Mouse (Mus musculus) gastrocnemius, postnatal 14 days (tissue): ENCODE measurements around the gene Fgfr2. TPM values are rescaled to one million over a fixed set of nuclear protein-coding genes. Genes with fewer than 3 reads are reported as not detected.

ENCODE experiments used
- DNase-seq: peaks from one replicate; pipeline ENCODE4 v3.0.0; 2021; ENCODE audit warnings: mixed read lengths
- intact Hi-C: fragments of 180-260 bp; cut with DNase I; formaldehyde crosslinking; loops from one replicate; pipeline ENCODE4 v1.15.1; 2025; ENCODE audit warnings: low total_unique reads
- total RNA-seq, 2 experiments: library from RNA; stranded (reverse); gene quantifications; 2 replicates each; pipeline ENCODE4 v1.2.3; 2021

The Fgfr2 gene
- total RNA-seq, 2 experiments from 2014 or later = 1.2 to 1.8 TPM

GRCm38 (mm10) chr7:131651921-131652694, 1471.0 kb downstream of the Fgfr2 start:
- intact Hi-C loops = no loop called here
- DNase-seq = no peak

GRCm38 (mm10) chr7:131650277-131650676, 1472.9 kb downstream of the Fgfr2 start:
- intact Hi-C loops = no loop called here
- DNase-seq = no peak

- no peak for DNase-seq
- intact Hi-C loops = no loop called here
These were observed 1474.9 kb downstream of the Fgfr2 start for GRCm38 (mm10) chr7:131648276-131648675.

GRCm38 (mm10) chr7:131647583-131647982, 1475.6 kb downstream of the Fgfr2 start:
- intact Hi-C loops = no loop called here
- no peak for DNase-seq

- intact Hi-C loops = no loop called here
- DNase-seq = no peak
These were observed 1478.6 kb downstream of the Fgfr2 start for GRCm38 (mm10) chr7:131644586-131644985.

GRCm38 (mm10) chr7:131644051-131644450, 1479.1 kb downstream of the Fgfr2 start:
- intact Hi-C loops = no loop called here
- no peak for DNase-seq

GRCm38 (mm10) chr7:131643341-131643840, 1479.8 kb downstream of the Fgfr2 start:
- intact Hi-C loops = no loop called here

GRCm38 (mm10) chr7:131629562-131629961, 1493.6 kb downstream of the Fgfr2 start:
- intact Hi-C loops = no loop called here
- DNase-seq = no peak

More at GRCm38 (mm10) chr7:131643341-131643840, 1479.8 kb downstream of the Fgfr2 start:
- DNase-seq = no peak

- intact Hi-C loops = no loop called here
- DNase-seq = no peak
These were observed 1494.2 kb downstream of the Fgfr2 start for GRCm38 (mm10) chr7:131628846-131629391.

- DNase-seq = no peak
- intact Hi-C loops = no loop called here
These were observed 1494.8 kb downstream of the Fgfr2 start for GRCm38 (mm10) chr7:131628356-131628755.

GRCm38 (mm10) chr7:131609677-131610076, 1513.5 kb downstream of the Fgfr2 start:
- intact Hi-C loops = no loop called here

GRCm38 (mm10) chr7:131608049-131608448, 1515.1 kb downstream of the Fgfr2 start:
- intact Hi-C loops = no loop called here

More at GRCm38 (mm10) chr7:131609677-131610076, 1513.5 kb downstream of the Fgfr2 start:
- no peak for DNase-seq

GRCm38 (mm10) chr7:131605481-131605880, 1517.7 kb downstream of the Fgfr2 start:
- DNase-seq = no peak
- intact Hi-C loops = no loop called here

More at GRCm38 (mm10) chr7:131608049-131608448, 1515.1 kb downstream of the Fgfr2 start:
- no peak for DNase-seq

- no peak for DNase-seq
- intact Hi-C loops = no loop called here
These were observed 1518.2 kb downstream of the Fgfr2 start for GRCm38 (mm10) chr7:131604946-131605345.

- intact Hi-C loops = no loop called here
- no peak for DNase-seq
These were observed 1520.0 kb downstream of the Fgfr2 start for GRCm38 (mm10) chr7:131603186-131603585.

GRCm38 (mm10) chr7:131602106-131602505, 1521.0 kb downstream of the Fgfr2 start:
- intact Hi-C loops = no loop called here
- DNase-seq = no peak

GRCm38 (mm10) chr7:131598483-131598824, 1524.7 kb downstream of the Fgfr2 start:
- no peak for DNase-seq
- intact Hi-C loops = no loop called here

GRCm38 (mm10) chr7:131597779-131598482, 1525.2 kb downstream of the Fgfr2 start:
- intact Hi-C loops = no loop called here

GRCm38 (mm10) chr7:131585551-131585950, 1537.6 kb downstream of the Fgfr2 start:
- DNase-seq = no peak
- intact Hi-C loops = no loop called here

More at GRCm38 (mm10) chr7:131597779-131598482, 1525.2 kb downstream of the Fgfr2 start:
- DNase-seq = no peak

GRCm38 (mm10) chr7:131582178-131582577, 1541.0 kb downstream of the Fgfr2 start:
- no peak for DNase-seq
- intact Hi-C loops = no loop called here
